Mouse (Mus musculus): ENCODE results near the gene Smok3c. TPM values are rescaled to one million over a fixed set of nuclear protein-coding genes. Genes with fewer than 3 reads are reported as not detected.
"Not testable (repeated sequence)": the region's sequence is repeated elsewhere in the genome, so short reads cannot be mapped to it uniquely, and the experiment has no call there.

Smok3c gene
- total RNA-seq (2021) = not detected

DNA sequence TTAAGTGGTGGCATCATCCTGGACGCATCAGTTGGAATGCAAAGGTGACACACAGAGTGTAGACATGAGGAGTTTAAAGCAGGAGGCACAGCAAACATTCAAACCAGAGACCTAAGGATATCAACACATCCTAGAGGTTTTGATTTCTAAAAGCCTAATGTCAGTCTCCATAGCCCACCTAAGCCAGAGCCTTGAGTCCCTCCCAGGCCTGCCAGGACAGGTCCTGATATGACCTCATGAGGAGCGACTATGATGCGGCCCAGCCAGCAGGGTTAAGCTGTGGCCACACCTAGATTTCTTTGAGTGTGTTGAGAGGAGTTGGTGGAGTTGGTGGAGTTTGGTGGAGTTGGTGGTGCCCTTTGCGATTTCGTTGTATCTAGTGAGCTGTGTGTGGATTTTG lies at the start of gene Smok3c:
TSS of gene Smok3c (plus strand) at position 301 of the 400 bp plus-strand sequence.
- DNase-seq = not testable (repeated sequence)

DNA sequence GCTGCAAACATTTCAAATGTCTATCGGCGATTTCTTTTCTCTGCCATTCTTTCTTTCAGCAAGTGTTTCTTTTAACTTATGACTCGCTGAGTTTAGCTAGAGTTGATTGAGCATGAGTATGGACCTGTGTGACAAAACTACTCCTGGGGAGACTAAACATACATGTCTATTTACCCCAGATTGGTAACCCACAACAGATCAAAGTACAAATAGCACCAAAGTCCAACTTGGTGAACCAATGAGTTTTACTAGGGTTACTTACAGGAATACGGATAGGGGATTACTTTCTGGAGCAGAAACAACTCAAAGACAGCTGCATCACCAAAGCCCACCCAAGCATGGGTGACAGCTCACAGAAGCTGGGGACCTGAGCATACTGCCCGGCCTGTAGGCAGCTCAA lies 43.6 kb upstream of the Smok3c start:
- no peak for DNase-seq

DNA sequence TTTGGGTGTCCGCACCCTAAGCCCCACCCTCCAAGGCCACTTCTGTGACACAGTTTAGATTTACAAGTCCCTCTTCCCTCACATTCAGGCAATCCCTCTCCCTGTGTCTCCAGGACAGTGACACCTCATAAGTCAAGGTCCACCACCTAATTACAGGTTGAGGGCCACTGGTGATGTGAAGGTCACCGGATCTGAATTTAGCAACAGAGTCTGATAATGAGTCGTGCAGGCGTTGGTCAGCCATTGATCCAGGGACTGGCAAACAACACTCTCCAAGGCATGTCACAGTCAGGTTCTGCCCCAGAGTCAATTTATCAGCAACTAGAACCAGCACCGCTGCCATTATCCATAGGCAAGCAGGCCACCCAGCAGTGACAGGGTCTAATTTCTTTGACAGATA lies 40.6 kb upstream of the Smok3c start:
- no peak for DNase-seq

DNA sequence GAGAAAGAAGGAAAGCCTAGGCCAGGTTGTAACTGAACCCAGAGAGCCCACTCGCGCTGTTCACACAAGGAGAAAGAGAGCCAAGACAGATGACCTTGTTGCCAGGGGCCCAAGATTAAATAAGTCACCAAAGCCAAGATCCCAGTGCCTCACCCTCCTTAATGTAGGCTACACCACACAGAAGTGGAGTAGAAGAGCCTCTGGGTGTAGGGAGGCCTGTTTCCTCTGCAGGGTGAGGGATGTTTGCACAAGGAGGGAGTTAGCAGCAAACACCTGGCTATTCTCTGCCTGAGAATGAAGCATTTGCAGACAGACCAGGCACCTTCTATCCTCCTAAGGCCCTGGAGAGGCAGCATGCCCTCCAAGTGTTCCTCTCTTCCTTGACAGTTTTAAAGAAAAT lies 36.5 kb upstream of the Smok3c start:
- no peak for DNase-seq

DNA sequence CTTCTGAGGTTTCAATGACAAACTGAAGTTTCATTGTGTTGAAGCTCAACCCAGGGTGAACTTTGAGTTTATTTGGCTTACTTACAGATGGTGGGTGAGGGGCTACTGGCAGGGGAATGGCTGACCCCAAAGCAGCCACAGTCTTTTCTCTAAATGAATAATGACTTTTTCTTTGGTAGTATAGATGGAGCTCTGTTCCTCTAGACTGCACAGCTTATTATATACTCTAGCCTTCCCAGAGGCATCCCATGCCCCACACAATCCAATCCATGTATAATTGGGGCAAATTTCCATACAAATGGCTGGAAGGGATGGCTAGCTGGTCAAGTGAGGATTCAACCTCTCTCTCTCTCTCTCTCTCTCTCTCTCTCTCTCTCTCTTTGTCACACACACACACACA lies 36.0 kb upstream of the Smok3c start:
- DNase-seq = no peak

DNA sequence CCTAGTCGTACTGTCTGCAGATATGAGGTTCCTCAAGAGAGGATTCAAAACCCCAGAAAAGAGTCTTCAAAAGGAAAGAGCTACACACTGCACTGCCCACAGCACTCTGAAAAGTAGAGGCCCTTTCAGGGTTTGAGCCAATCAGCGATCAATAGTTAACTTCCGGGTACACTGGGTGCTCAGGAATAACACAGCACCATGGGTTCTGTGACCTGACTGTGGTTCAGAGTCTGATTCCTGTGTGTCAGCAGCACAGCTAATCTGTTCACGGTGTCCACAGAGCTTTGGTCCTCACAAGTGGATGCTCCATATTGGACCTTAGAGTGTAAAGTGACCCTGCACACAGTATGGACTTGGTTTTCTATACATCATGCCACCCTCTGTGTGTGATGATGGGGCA lies 33.4 kb upstream of the Smok3c start:
- DNase-seq = not testable (repeated sequence)

DNA sequence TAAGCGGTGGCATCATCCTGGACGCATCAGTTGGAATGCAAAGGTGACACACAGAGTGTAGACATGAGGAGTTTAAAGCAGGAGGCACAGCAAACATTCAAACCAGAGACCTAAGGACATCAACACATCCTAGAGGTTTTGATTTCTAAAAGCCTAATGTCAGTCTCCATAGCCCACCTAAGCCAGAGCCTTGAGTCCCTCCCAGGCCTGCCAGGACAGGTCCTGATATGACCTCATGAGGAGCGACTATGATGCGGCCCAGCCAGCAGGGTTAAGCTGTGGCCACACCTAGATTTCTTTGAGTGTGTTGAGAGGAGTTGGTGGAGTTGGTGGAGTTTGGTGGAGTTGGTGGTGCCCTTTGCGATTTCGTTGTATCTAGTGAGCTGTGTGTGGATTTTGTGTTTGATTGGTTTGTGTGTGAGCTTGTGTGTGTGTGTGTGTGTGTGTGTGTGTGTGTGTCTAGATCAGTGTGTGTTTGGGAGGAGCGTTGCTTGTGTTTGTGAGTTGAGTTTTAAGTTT lies 32.0 kb upstream of the Smok3c start, which contains the start of the genes Smok3a and Smok3b:
TSS of gene Smok3a (plus strand) at position 301 of the 519 bp plus-strand sequence.
TSS of gene Smok3b (plus strand) at position 469 of the 519 bp plus-strand sequence.
- DNase-seq = not testable (repeated sequence)

DNA sequence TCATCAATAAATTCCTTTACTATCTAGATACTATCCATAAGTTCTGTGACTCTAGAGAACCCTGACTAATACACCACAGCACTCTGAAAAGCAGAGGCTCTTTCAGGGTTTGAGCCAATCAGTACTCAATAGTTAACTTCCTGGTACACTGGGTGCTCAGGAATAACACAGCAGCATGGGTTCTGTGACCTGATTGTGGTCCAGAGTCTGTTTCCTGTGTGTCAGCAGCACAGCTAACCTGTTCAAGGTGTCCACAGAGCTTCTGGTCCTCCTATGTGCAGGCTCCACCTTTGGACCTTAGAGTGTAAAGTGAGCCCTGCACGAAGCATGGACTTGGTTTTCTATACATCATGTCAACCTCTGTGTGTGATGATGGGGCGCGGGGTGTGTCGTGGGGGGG lies 20.8 kb downstream of the Smok3c start:
- DNase-seq = no peak

DNA sequence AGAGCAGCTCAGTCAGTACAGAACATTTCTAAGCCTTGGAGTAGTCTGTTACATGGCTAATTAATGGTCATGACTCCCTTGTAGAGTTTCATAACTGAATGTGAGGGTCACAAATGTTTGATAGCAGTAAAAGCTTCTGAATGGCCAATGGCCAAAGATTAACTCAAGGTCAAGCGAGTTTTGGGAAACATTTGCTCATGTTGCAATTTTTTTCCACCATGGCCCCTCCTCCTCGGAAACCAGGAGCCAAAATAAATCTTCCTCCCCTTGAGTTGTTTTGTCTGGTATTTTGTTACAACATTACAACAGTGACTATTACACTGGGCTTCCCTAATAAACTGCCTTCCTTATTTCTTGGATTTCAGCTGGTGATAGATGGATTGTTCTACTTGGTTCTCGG lies 22.7 kb downstream of the Smok3c start:
- DNase-seq = no peak

DNA sequence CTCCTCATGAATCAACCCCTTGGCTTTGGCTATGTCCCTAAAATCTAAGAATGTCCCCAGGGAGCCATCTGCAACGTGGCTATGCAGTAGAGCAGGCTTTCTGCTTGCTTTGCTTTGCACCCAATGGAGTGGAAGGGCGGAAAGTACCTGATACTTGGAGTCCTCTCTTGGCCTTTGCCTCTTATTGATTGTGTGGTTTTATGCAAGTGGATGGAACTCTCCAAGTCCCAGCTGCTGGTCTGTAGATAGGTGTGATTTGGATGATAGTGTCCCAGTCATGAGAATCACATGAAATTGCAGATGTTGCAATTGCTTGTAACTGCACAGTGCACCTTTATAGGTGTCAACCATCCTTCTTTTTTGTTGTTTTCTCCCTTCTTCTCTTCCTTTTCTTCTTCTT lies 23.2 kb downstream of the Smok3c start:
- DNase-seq = no peak

DNA sequence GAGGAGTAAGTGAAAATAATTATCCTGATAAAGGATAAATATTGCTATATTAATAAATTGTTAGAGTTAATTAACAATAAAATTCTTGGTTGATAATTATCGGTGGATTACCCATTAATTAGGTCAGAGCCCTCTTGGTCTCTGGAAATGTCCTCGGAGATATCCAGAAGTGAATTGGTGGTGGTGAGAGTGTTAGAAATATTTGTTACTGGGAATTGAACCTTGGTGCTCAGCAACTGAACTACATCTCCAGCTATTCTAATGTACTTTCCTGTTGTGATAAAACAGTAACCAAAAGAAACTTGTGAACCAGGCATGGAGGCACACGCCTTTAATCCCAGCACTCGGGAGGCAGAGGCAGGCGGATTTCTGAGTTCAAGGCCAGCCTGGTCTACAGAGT lies 27.5 kb downstream of the Smok3c start:
- no peak for DNase-seq

DNA sequence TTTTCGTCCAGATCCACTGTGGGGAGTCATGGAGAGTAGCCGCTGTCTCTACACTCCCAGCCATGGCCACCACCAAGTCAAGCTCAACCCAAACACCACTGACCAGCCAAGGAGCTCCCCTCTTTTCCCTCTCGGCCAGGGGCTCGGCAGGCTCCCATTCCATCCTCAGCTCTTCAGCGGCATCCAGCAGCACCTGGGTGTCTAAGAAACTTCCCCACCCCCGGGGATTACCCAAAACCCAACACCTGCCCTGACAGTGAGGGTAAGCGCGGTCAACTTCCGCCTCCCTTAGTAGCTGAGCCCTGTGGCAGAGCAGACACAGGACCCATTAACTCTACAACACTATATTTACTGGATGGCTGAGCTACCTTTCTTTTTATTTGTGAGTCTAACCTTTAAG lies 28.5 kb downstream of the Smok3c start:
- no peak for DNase-seq

DNA sequence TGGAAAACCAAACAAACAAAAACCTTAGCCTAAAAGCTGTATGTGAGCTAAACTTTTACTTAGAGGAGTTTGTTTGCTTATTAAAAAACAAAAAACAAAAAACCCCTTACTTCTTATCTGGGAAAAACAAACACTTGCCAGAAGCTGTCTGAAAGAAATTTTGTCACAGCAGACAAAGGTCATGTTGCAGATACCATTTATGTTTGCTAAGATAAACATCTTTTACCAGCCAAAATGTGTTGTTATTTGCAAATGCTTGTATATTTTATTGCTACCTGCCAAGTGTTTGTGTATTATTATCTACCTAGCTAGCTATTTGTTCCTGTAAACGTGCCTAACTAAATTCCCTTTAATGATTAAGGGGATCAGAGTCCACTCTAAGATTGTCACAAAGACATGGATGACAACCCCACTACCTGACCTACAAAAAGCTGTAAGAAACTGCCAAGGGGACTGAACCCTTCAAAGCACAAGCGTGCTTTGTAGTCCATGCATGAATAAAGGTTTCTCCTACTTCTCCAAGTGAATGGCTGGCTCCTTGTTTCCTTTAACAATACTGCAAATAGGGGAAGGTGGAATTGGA lies 30.4 kb downstream of the Smok3c start:
- no peak for DNase-seq

DNA sequence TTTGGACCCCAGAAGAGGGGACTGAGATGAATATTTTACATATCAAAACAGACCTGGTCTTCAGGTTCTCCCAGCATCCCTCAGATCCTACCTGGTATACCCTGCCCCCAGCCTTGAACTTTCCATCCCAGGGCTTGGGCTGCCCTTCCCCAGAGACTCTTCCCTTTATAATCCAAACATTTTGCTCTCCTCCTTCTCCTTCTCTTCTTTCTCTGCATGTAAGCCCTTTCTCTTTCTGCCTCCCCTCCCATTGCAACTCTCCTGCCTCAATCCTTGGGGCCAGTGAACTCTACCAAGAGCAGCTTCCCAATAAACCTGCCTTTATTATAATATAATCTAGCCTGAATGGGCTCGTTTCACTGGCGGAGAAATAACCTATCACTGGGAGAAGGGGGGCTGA lies 30.9 kb downstream of the Smok3c start:
- no peak for DNase-seq

DNA sequence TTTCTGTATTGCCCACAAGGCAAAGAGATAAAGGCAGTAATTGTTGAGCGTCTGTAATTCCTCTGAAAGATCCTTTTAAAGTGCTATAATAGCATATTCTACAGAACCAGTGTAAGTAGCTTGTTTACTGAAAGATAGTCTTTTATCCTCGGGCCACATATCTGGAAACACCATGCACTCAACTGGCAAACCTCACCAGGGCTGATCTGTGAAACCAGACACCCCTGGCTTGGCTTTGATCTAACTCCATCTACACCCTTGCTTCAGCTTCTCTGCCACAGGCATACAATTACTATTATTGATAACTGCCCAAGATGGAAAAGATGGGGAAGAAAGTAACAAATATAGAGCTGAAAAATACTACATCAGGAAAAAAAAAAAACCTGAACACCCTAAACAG lies 31.5 kb downstream of the Smok3c start:
- no peak for DNase-seq

DNA sequence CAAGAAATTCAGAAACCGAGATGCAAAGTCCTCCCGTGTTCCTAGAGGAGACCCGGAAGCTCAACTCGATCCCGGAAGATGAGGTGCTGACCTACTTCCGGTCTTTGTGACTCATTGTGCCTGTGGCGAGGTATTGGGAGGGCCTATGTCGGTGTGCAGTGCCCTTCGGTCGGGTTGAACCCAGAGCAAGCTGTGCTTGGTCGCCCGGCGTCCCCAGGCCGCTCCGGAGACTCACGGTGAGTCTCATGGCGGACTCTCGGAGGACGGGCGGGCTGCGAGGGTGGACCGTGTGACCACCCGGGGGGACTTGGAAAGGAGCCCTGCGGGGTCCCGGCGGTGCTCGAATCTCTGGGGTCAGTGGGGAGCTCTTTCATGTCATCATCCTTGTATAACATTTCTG lies 32.0 kb downstream of the Smok3c start, which contains the start of gene Zkscan1:
TSS of gene Zkscan1 (plus strand) at position 89 of the 400 bp plus-strand sequence.
- peak; percentile 77 for DNase-seq

DNA sequence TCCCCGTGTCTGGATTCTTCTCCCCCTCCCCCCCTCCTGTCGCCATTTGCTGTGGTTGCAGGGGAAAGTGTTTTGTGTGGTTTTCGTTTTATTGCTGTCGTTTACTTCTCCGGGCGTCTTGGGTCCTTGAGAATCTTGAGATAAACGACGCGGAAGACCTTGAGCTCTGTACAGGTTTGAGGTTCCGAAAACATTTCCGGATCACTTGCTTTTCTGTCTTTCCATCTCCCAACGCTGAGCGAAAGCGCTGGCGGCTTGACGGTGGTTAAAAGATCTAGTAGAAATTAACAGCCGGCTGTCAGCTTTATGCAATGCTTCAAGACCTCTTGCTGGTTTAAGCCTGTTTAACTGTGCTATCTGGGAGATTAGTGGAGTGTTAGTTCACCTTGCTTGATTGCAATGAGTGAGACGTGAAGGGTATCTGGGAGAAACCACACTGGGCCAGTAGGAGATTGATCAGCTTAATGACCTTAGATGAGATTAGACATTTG lies 32.5 kb downstream of the Smok3c start:
- peak; percentile 15 for DNase-seq

DNA sequence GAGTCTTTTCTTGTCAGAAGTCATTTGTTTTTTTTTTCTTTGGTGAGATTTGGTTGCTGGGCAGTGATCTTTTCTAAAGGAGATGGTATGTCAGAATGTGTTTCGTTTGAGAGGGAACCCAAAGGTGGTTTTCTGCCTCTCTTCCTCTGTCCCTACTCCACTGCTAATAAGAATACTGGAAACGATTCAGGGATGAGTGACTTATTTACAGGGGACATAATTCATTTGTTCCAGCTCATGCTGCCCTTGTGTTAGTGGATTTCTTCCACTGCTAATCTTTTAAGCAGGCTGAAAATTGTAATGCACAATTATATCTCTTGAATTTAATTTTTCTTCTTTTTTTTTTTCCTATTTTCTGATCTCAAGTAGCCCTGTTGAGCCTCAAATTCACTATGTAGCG lies 33.8 kb downstream of the Smok3c start:
- DNase-seq = no peak

DNA sequence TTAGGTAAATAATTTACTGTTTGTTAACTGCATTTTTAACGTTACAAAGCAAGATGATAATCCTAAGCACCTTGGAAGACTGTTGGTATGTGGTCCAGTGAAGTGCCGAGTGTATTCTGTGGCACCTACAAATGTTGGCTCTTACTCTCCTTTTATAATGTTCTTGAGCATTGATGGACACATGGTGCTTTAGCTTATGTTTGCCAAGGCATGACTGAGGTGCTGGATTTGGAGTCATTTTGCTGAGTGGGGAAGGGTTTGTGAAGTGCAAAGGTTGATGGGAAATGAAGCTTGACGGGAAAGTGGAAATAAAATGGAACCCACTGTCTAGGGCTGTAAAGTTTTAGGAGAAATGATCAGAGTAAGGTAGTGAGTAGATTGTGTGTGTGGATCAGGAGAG lies 35.4 kb downstream of the Smok3c start:
- no peak for DNase-seq

DNA sequence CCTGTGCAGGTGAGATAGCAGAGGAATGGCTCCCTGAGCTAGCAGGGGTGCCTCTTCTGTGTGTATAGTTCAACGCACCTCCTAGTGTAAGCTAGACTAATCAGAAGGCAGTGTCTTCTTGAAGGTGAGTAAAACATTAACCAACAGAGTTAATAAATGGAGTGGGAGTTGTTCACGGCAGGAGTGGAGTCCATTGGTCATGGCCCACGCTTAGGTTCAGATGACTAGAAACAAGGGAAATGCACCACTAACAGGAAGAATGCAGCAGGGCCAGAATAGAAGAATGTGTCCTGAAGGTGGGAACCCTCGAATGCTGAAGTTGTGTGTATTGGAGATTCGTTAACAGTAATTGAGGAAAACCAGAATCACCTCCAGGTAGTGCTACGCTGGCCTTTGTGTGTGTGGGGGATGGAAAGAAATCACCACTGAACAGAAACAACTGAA lies 36.1 kb downstream of the Smok3c start:
- DNase-seq = no peak

DNA sequence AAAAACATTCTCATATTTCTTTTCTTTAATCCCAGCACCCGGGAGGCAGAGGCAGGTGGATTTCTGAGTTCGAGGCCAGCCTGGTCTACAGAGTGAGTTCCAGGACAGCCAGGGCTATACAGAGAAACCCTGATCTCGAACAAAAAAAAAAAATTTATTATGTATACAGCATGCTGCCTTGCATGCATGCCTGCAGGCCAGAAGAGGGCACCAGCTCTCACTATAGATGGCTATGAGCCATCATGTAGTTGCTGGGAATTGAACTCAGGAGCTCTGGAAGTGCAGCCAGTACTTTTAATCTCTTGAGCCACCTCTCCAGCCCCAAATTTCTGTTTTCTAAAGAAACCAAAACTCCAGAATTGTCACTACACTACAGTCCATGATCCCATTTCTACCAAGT lies 37.3 kb downstream of the Smok3c start:
- DNase-seq = peak; percentile 19

DNA sequence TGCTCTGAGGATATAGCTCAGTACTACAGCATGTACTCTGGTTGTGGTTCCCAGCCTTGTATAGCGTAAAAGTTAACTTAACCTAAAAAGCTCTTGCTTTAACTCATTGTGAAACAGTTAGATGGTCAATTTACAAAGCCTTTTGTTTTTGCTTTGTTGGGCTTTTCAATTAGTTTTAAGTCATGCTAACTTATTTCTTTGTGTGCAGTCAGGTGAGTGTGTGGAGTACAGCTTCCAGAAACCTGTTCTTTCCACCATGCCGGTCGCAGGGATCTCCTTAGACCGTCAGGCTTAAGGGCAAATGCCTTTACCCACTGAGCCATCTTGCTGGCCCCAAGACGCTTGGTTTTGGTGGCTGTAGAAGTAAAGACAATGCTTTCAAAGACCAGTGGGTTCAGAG lies 37.7 kb downstream of the Smok3c start:
- DNase-seq = no peak

DNA sequence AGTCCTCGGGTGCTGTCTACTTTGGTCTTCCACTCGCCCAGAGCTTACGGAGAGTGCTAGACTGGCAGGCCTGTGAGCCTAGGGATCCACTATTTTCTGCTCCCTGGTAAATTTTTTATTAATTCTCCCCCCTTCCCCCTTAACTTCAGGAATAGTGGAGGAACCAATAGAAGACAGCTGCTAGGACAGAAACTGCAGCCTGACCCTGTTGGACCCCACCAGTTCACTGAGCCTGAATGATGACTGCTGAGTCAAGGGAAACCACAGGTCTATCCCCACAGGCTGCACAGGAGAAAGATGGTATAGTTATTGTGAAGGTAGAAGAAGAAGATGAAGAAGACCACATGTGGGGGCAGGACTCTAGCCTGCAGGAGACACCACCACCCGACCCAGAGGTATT lies 39.8 kb downstream of the Smok3c start:
- DNase-seq = no peak

DNA sequence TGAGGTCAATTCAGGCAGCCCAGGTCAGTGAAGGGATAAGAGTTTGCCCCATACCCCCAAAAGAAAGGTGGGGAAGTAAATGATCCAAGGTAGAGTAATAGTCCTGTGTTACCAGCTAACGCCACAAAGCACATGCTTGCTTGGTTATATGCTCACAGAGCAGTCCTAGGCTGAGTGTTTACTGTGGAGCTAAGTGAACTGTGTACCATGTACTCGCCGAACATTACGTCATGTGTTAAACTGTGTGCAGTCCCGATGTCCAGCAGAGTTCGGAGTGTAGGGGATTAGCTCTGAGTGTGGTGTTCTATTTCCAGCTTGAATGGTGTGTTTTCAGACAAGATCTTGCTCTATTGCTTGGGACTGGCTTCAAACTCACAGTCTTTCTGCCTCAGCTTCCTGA lies 41.5 kb downstream of the Smok3c start:
- DNase-seq = no peak

DNA sequence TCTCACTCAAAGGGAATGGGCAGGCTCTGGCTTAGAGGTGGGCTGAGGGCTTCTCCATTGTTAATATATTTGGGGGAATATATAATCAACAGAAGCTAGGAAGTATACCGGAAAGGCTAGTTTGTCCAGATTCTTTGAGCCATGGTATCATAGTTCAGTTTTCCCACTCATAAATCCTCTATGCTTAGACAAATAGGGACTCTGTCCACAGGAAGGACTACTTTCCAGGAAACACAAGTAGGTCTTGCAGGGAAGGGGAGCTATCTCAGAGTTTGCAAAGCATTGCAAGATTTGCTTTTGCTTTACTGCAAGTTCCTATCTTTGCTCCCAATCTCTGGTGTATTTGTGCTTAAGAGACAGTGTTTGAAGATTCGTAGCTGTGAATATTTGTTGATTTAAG lies 52.0 kb downstream of the Smok3c start:
- DNase-seq = no peak

Data from heart, postnatal 4 days (tissue).